Mouse (Mus musculus): ENCODE results near the gene Paxbp1. TPM values are rescaled to one million over a fixed set of nuclear protein-coding genes. Genes with fewer than 3 reads are reported as not detected.
"Not testable (repeated sequence)": the region's sequence is repeated elsewhere in the genome, so short reads cannot be mapped to it uniquely, and the experiment has no call there.

The Paxbp1 gene
- polyA plus RNA-seq (2016; fragmentation: Nextera tagmentation; extraction: Ambion mirVana) = 104 and 113 TPM in 2 replicates

DNA sequence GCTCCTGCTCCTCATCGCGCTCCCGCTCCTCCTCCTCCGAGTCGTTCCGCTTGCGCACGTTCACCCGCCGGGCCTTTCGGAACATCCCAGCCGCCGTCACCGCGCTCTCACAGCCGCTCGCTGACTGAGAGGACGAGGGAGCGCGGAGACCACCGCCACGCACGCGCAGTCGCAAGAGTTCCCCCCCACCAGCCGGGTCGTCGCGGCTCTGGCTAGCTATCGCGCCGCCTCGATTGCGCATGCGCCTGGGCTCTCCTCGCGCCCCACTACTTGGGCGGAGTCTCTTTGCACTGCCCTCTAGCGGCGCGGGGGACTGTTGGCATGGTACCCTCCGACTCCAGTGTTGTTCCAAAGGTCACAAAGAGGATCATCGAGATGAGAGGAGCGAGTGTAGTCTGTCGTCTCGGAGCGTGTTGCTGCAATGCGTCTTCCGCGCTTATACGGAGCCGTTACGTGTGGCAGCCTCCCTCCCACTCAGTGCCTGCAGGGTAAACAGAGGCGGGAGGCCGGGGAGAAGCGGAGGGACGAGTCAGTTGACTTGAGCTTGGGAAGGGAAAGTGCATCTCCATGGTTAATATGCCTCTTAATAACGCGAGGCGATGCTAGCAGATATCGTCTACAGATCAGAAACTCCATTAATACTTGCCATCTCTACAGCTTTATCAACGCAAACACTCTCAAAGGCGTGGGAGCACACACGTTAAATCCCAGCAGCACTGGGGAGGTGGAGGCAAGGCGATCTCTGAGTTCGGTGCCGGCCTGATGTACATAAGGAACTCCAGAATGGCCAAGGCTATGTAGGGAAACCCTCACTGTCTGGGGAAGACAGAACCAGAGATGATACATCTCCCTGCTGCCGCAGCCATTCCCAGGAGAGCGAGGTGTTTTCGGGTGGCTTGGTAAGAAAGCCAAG lies at the start of gene Paxbp1:
Gene Paxbp1, minus strand, starts transcription at position 274 of the 913 bp plus-strand sequence.
- Histone ChIP-seq H3K4me3 (peak within 1 kb of the TSS; percentile 98), H3K36me3 (peaks cover 11% of the 10 kb centered on the region; the same call in 1 of the 2 replicates), H3K9me3 (replicated peaks) (no peaks in the 10 kb centered on the region), H3K27me3 (no peaks in the 10 kb centered on the region), H3K9ac (peak within 1 kb of the TSS; percentile 96), H3K4me2 (replicated peaks) (peak within 1 kb of the TSS; percentile 75), H3K4me1 (peaks cover 20% of the 10 kb centered on the region), H3K27ac (peak within 1 kb of the TSS; percentile 98)
- peak; percentile 99 for ATAC-seq (ENCODE audit: low FRiP score)
- 2% methylated on average over 63 of the region's 70 CpGs for WGBS

GRCm38 (mm10) chr16:91086642-91087306 lies 42.4 kb upstream of the Paxbp1 start:
- Histone ChIP-seq H3K27me3 (peaks cover 36% of the 10 kb centered on the region), H3K4me2 (replicated peaks) (no peak overlapping the region), H3K4me1 (no peaks in the 10 kb centered on the region), H3K36me3 (no peaks in the 10 kb centered on the region), H3K9me3 (replicated peaks) (no peaks in the 10 kb centered on the region), H3K27ac (no peak overlapping the region), H3K4me3 (no peak overlapping the region), H3K9ac (no peak overlapping the region)
- WGBS = 67% methylated on average over 4 of the region's 4 CpGs
- no peak for ATAC-seq (ENCODE audit: low FRiP score)

DNA sequence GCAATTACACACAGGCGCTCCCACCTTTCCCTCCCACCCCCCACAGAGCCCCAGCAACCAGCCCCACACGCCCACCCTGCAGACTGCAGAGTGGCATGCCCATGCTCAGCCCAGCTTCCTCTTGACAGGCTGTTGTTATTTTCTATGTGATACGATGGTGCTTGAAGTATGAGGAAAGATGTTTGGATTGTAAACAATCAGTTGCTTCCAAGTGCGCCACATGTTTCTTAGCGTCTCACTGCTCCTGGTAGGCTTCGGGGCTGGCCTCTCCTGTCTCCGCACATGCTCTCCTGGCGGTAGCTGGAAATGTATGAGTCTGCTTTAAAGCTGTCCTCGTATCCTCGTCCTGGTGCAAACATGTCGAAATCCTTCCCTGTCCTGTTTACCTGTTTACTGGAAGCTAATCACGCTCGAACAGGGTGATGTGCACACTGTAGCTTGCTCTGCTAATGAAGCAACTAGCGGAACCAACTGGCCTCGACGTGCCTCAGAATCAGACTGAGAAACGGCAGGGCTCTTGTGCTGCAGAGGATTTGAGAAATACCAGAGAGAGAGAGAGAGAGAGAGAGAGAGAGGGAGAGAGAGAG lies 41.0 kb upstream of the Paxbp1 start:
- H3K27me3 ChIP-seq = peaks cover 46% of the 10 kb centered on the region
- no peak overlapping the region for H3K27ac ChIP-seq
- H3K9ac ChIP-seq = no peak overlapping the region
- no peaks in the 10 kb centered on the region for H3K9me3 ChIP-seq (replicated peaks)
- no peak for ATAC-seq (ENCODE audit: low FRiP score)
- H3K4me3 ChIP-seq = no peak overlapping the region
- no peak overlapping the region for H3K4me2 ChIP-seq (replicated peaks)
- 67% methylated on average over 17 of the region's 17 CpGs for WGBS
- no peaks in the 10 kb centered on the region for H3K36me3 ChIP-seq
- H3K4me1 ChIP-seq = no peaks in the 10 kb centered on the region

DNA sequence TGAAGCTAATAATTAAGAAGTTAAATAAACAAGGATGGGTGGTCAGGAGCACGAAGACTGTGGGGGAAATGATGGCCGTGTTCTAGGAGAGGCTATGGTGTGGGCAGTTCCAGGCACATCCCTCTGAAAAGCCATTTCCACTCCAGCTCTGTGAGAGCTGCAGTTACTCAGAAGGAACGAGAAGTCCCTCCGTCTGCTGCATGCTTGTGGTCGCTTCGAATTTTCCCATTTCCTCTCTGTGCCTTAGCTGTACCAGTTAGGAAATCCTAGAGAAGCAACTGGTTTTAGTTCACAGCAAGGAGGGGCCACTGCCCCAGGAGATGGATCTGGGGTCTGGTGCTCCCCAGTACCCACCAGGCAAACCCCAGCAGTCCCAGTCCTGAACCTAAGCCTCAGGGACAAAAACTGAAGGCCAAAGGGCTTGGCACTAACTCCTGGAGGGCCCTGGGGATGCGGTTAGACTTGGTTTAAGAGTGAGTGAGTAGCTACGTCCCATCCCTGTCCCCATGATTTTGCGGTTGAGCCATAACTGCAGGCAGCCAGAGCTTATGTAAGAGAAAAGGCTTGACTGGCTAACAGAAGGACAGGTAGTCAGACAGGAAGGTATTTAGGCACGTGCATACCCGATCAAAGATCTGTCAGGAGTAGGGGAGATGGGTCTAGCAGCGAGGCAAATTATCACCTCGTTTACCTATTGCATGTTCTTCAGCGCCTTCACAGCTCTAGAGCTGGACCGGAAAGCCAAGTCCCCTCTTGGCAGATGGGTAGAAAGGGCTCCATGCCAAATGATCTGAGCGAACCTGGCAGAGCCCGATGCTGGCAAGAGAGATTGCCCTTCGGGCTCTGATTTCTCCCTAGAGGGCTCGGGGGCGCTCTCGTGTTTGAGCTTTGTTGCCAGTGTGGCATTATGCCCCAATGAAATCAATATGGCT lies 40.2 kb upstream of the Paxbp1 start:
- ATAC-seq (ENCODE audit: low FRiP score) = no peak

GRCm38 (mm10) chr16:91083002-91083646 lies 38.8 kb upstream of the Paxbp1 start:
- Histone ChIP-seq H3K4me1 (no peaks in the 10 kb centered on the region), H3K27me3 (peaks cover 48% of the 10 kb centered on the region), H3K27ac (no peak overlapping the region), H3K9ac (no peak overlapping the region), H3K9me3 (replicated peaks) (no peaks in the 10 kb centered on the region), H3K36me3 (no peaks in the 10 kb centered on the region), H3K4me3 (no peak overlapping the region), H3K4me2 (replicated peaks) (no peak overlapping the region)
- 59% methylated on average over 4 of the region's 4 CpGs for WGBS
- ATAC-seq (ENCODE audit: low FRiP score) = no peak

More for the DNA sequence above, 40.2 kb upstream of the Paxbp1 start:
- Histone ChIP-seq H3K4me2 (replicated peaks) (no peak overlapping the region), H3K4me1 (no peaks in the 10 kb centered on the region), H3K9me3 (replicated peaks) (no peaks in the 10 kb centered on the region), H3K27ac (no peak overlapping the region), H3K4me3 (no peak overlapping the region), H3K36me3 (no peaks in the 10 kb centered on the region), H3K27me3 (peaks cover 51% of the 10 kb centered on the region), H3K9ac (no peak overlapping the region)
- 90% methylated on average over 21 of the region's 21 CpGs for WGBS

GRCm38 (mm10) chr16:91081508-91081907 lies 37.2 kb upstream of the Paxbp1 start:
- ATAC-seq (ENCODE audit: low FRiP score) = no peak
- 26% methylated on average over 9 of the region's 12 CpGs for WGBS
- no peaks in the 10 kb centered on the region for H3K36me3 ChIP-seq
- H3K4me2 ChIP-seq (replicated peaks) = no peak overlapping the region
- no peak overlapping the region for H3K9ac ChIP-seq
- no peaks in the 10 kb centered on the region for H3K4me1 ChIP-seq
- no peaks in the 10 kb centered on the region for H3K9me3 ChIP-seq (replicated peaks)
- no peak overlapping the region for H3K27ac ChIP-seq
- H3K27me3 ChIP-seq = peaks cover 41% of the 10 kb centered on the region
- H3K4me3 ChIP-seq = no peak overlapping the region

DNA sequence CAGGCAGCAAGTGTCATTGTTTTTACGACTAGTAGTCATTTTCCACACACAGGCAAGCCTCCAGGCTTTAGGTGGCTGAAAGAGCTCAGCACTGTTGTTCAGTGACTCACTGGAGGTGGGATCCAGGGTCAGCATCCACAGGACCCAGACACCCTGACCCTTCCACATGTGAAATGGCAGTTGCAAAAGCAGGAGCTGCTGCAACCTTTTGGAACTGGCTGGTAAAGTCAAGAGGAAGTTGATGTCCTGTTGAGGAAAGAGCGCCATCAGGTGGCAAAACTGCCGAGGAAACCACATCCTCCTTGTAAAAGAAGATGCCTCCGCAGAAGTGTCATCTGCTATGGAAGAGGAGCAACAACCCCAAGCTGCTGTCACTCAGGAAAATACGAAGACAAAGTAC lies 31.8 kb upstream of the Paxbp1 start:
- no peak overlapping the region for H3K4me3 ChIP-seq
- no peak for ATAC-seq (ENCODE audit: low FRiP score)
- H3K4me2 ChIP-seq (replicated peaks) = no peak overlapping the region
- 80% methylated on average over 5 of the region's 5 CpGs for WGBS
- peaks cover 17% of the 10 kb centered on the region for H3K27me3 ChIP-seq
- no peaks in the 10 kb centered on the region for H3K4me1 ChIP-seq
- H3K36me3 ChIP-seq = no peaks in the 10 kb centered on the region
- no peak overlapping the region for H3K9ac ChIP-seq
- H3K27ac ChIP-seq = no peak overlapping the region
- no peaks in the 10 kb centered on the region for H3K9me3 ChIP-seq (replicated peaks)

- ATAC-seq (ENCODE audit: low FRiP score); H3K9ac ChIP-seq; H3K9me3 ChIP-seq (replicated peaks); H3K27ac ChIP-seq; H3K4me2 ChIP-seq (replicated peaks); H3K36me3 ChIP-seq; H3K4me1 ChIP-seq; H3K4me3 ChIP-seq: not testable (repeated sequence)
- 88% methylated on average over 8 of the region's 8 CpGs for WGBS
- peaks cover 18% of the 10 kb centered on the region for H3K27me3 ChIP-seq
These were observed 31.1 kb upstream of the Paxbp1 start for GRCm38 (mm10) chr16:91075423-91075822.

DNA sequence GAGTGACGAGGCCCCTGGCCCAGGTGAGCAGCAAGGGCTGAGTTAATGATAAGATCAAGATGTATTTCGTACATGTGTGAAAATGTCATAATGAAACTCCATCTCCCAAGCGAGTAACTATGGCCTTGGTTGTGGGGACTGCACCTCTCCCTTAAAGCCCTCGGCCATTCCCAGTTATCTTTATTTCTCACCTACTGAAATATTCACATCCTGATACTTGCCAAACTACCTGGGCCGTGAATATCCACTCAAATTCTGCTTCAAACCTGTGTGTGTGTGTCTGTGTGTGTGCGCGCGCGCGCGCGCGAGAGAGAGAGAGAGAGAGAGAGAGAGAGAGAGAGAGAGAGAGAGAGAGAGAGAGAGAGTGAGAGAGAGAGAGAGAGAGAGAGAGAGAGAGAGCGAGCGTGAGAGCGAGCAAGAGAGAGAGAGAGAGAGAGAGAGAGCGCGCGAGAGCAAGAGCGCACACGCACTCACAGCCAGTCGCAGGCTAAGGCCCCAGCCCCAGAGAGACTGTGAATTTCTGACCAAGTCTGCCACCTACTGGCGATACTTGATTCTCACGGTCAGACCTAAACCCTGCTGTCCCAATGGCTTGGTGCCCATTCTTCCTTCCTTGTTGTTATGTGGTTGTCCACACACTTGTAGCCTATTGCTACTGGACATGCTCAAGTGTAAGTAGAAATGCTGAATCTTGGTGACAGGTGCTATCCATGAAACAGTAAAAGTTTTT lies 29.0 kb upstream of the Paxbp1 start:
- H3K4me2 ChIP-seq (replicated peaks) = peak overlapping the region; percentile 31; the same call in 1 of the 2 replicates
- 40% methylated on average over 22 of the region's 24 CpGs for WGBS
- H3K9me3 ChIP-seq (replicated peaks) = no peaks in the 10 kb centered on the region
- no peak overlapping the region for H3K4me3 ChIP-seq
- H3K27me3 ChIP-seq = peaks cover 10% of the 10 kb centered on the region
- peak; percentile 97 for ATAC-seq (ENCODE audit: low FRiP score)
- no peak overlapping the region for H3K9ac ChIP-seq
- H3K4me1 ChIP-seq = peaks cover 8% of the 10 kb centered on the region
- H3K36me3 ChIP-seq = no peaks in the 10 kb centered on the region
- H3K27ac ChIP-seq = no peak overlapping the region

DNA sequence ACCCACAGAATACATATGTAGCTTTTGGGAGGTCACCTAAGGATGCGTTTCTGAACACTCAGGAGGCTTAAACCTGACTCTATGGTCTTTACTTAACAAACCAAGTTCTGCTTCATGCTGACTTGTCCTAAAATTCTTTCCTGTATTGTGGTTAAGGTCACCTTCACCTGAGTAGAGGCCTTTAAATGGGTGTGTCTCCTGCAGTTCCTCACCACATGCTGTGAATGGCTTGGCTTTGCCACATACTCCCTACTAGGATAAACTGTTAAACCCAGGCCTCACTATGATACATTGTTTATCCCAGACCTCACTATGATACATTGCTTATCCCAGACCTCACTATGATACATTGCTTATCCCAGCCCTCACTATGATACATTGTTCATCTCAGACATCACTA lies 27.9 kb upstream of the Paxbp1 start:
- Histone ChIP-seq H3K27ac (no peak overlapping the region), H3K27me3 (peaks cover 10% of the 10 kb centered on the region), H3K4me2 (replicated peaks) (no peak overlapping the region), H3K36me3 (no peaks in the 10 kb centered on the region), H3K9ac (no peak overlapping the region), H3K9me3 (replicated peaks) (no peaks in the 10 kb centered on the region), H3K4me1 (peaks cover 8% of the 10 kb centered on the region), H3K4me3 (no peak overlapping the region)
- 91% methylated on average over 1 of the region's 1 CpGs for WGBS
- ATAC-seq (ENCODE audit: low FRiP score) = no peak

DNA sequence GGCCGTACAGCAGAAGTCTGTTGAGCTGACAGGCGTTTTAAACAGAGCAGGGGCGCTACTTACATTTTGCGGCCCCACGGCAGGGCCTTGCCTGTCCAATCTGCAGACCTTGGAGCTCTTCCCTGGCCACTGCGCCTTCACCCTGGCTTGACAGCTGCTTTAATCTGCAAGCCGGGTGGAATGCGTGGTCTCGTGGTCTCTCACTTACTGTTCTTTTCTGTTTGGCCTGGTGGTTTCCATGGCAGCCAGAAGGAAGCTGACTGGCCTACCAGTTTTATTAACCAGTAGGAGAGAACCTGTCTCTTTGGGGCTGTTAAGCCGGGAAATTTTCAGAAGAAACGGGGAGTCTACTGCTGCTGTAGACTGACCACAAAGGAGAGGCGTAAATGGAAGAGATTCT lies 24.6 kb upstream of the Paxbp1 start:
- Histone ChIP-seq H3K27ac (no peak overlapping the region; the same call in 1 of the 2 replicates), H3K9ac (no peak overlapping the region), H3K27me3 (peaks cover 14% of the 10 kb centered on the region), H3K36me3 (no peaks in the 10 kb centered on the region), H3K4me2 (replicated peaks) (0 out of 2 replicates have a peak overlapping the region, but pooled peaks have one; percentile 7), H3K4me1 (peaks cover 8% of the 10 kb centered on the region), H3K4me3 (no peak overlapping the region), H3K9me3 (replicated peaks) (no peaks in the 10 kb centered on the region)
- WGBS = 29% methylated on average over 12 of the region's 12 CpGs
- ATAC-seq (ENCODE audit: low FRiP score) = no peak

Measured in hindbrain, embryonic 12.5 days (tissue).